Mouse (Mus musculus) stomach, embryonic 14.5 days (tissue): ENCODE results near the gene Zmiz1. TPM values are rescaled to one million over a fixed set of nuclear protein-coding genes. Genes with fewer than 3 reads are reported as not detected.

ENCODE experiments used
- ATAC-seq: fragments of 200-750 bp; cut with Nextera tagmentation; 2 replicates; pipeline ENCODE4 v1.8.0; 2017; ENCODE audit warnings: low read depth, moderate TSS enrichment; ENCODE audit not compliant: insufficient number of reproducible peaks, insufficient read depth, low FRiP score
- H3K27ac ChIP-seq: fragments of 300-500 bp; sonication (generic); 2 replicates; pipeline ENCODE4 v1.5.1; 2014; ENCODE audit warnings: mild to moderate bottlenecking, low read length, moderate library complexity, mixed read lengths
- H3K27me3 ChIP-seq: fragments of 300-500 bp; sonication (generic); 2 replicates; pipeline ENCODE4 v1.6.1; 2014; ENCODE audit warnings: low read length, control low read depth, mixed read lengths; ENCODE audit not compliant: control insufficient read depth, insufficient read depth
- H3K36me3 ChIP-seq: fragments of 300-500 bp; sonication (generic); 2 replicates; pipeline ENCODE4 v1.6.1; 2014; ENCODE audit warnings: mild to moderate bottlenecking, control low read depth, low read length, moderate library complexity, mixed read lengths; ENCODE audit not compliant: control insufficient read depth, insufficient read depth
- H3K4me1 ChIP-seq: fragments of 300-500 bp; sonication (generic); 2 replicates; pipeline ENCODE4 v1.6.1; 2014; ENCODE audit warnings: low read length, control low read depth, mixed read lengths; ENCODE audit not compliant: control insufficient read depth, insufficient read depth
- H3K4me2 ChIP-seq: fragments of 300-500 bp; sonication (generic); replicated peaks from 2 replicates; pipeline ENCODE4 v1.6.1; 2014; ENCODE audit warnings: low read depth, low read length, control low read depth
- H3K4me3 ChIP-seq: fragments of 300-500 bp; sonication (generic); 2 replicates; pipeline ENCODE4 v1.5.1; 2014; ENCODE audit warnings: low read depth, low read length, control low read depth
- H3K9ac ChIP-seq: fragments of 300-500 bp; sonication (generic); replicated peaks from 2 replicates; pipeline ENCODE4 v1.6.1; 2014; ENCODE audit warnings: low read depth, mild to moderate bottlenecking, control low read depth, low read length, moderate library complexity, mixed read lengths
- H3K9me3 ChIP-seq: fragments of 300-500 bp; sonication (generic); 2 replicates; pipeline ENCODE4 v1.6.1; 2016; ENCODE audit warnings: low read depth, low read length, control low read depth; ENCODE audit not compliant: control insufficient read depth
- WGBS: fragments of 180-500 bp; shearing (Covaris S2); extraction: QIAGEN DNeasy Blood & Tissue Kit; methylation state at CpG from one replicate; pipeline ENCODE4 v1.1.7; 2014; 5-methylcytosine and 5-hydroxymethylcytosine counted together
- polyA plus RNA-seq: library from polyadenylated mRNA; unstranded; fragments of >200 nt; fragmentation: Nextera tagmentation; extraction: Ambion mirVana; gene quantifications from 2 replicates; pipeline ENCODE4 v1.2.1, GENCODE M21; 2014

Gene Zmiz1
- polyA plus RNA-seq, 1 experiment from 2014 or later, result 45.3 TPM

DNA sequence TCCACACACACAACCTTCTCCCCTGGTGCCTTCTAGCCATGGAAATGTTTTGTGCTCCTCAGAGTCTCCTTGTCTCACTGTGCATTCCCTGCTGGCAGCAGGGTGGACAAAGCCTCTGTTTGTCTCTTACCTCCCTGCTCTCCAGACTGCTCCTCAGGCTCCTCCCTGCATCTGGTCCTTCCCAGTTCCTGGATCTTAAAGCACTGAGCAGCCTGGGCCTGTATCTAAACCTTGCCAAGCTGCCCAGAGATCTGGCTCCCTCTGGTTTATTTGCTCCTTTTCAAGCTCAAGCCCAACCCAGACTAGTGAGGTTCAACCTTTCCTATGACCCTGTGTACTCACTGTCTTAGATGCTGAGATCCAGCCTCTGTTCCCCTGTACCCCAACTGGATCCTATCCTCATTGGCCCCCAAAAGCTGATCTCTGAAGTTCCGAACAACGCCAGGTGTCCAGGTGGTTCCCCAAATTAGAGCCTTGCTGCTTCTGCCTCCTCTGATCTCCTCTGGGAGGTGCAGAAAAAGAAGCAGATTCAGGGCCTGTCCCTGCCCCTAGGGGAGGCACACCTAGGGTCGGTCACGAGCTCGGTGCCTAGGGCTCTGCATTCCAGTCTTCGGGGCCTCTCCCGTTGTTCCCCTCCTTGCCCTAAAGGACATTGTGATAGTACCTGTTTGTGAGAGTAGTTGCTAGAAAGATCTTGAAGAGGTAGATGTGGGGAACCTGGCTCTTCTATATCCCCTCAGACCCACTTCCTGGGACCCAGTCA is 171.8 kb downstream of the Zmiz1 start:
- Histone ChIP-seq H3K36me3 (peaks cover 6% of the 10 kb centered on the region), H3K9ac (no peak overlapping the region), H3K4me1 (peaks cover 22% of the 10 kb centered on the region), H3K4me3 (no peak overlapping the region), H3K4me2 (no peak overlapping the region), H3K27ac (no peak overlapping the region), H3K9me3 (no peaks in the 10 kb centered on the region), H3K27me3 (no peaks in the 10 kb centered on the region)
- ATAC-seq, result no peak
- 88% methylated on average over 7 of the region's 7 CpGs for WGBS

- no peak overlapping the region for H3K27ac ChIP-seq
- ATAC-seq, result no peak
- 81% methylated on average over 6 of the region's 6 CpGs for WGBS
These were observed 172.5 kb downstream of the Zmiz1 start for GRCm38 (mm10) chr14:25631481-25631880.

GRCm38 (mm10) chr14:25633539-25634300 is 174.7 kb downstream of the Zmiz1 start:
- Histone ChIP-seq H3K9ac (no peak overlapping the region), H3K4me2 (no peak overlapping the region), H3K9me3 (no peaks in the 10 kb centered on the region), H3K4me3 (no peak overlapping the region), H3K27me3 (no peaks in the 10 kb centered on the region), H3K27ac (peak overlapping the region; percentile 15; the same call in 1 of the 2 replicates), H3K36me3 (peaks cover 29% of the 10 kb centered on the region), H3K4me1 (peaks cover 10% of the 10 kb centered on the region)
- 74% methylated on average over 14 of the region's 14 CpGs for WGBS
- ATAC-seq, result no peak

More at GRCm38 (mm10) chr14:25631481-25631880, 172.5 kb downstream of the Zmiz1 start:
- H3K9me3 ChIP-seq, result no peaks in the 10 kb centered on the region
- peaks cover 12% of the 10 kb centered on the region for H3K36me3 ChIP-seq
- no peaks in the 10 kb centered on the region for H3K27me3 ChIP-seq
- H3K4me1 ChIP-seq, result peaks cover 16% of the 10 kb centered on the region
- no peak overlapping the region for H3K9ac ChIP-seq
- no peak overlapping the region for H3K4me2 ChIP-seq
- no peak overlapping the region for H3K4me3 ChIP-seq

DNA sequence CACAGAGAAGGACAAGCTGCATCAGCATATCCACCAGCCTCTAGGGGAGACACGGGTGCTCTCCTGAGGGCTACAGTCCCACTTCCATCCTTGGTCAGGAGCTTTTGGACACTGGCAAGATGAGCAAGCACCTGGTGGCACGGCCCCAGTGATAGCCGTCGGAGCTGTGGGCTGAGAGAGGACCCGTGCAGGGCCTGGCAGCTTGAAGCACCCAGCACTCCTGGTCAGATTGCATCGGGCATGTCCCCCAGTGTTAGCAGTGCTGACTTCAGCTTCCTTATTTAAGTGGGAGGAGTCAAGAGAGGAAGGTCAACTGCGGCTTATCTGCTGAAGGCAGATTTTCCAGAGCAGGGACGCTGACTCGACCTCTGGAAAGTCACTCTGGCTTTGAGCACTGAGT is 175.3 kb downstream of the Zmiz1 start:
- Histone ChIP-seq H3K36me3 (peaks cover 26% of the 10 kb centered on the region), H3K4me3 (no peak overlapping the region), H3K9ac (no peak overlapping the region), H3K27me3 (no peaks in the 10 kb centered on the region), H3K9me3 (no peaks in the 10 kb centered on the region), H3K4me1 (peaks cover 7% of the 10 kb centered on the region; the same call in 1 of the 2 replicates), H3K27ac (peak overlapping the region; percentile 15; the same call in 1 of the 2 replicates), H3K4me2 (no peak overlapping the region)
- 49% methylated on average over 9 of the region's 9 CpGs for WGBS
- no peak for ATAC-seq

- Histone ChIP-seq H3K4me3 (no peak overlapping the region), H3K27ac (no peak overlapping the region), H3K9ac (no peak overlapping the region), H3K36me3 (peaks cover 28% of the 10 kb centered on the region), H3K9me3 (no peaks in the 10 kb centered on the region), H3K4me1 (peaks cover 7% of the 10 kb centered on the region; the same call in 1 of the 2 replicates), H3K27me3 (no peaks in the 10 kb centered on the region), H3K4me2 (no peak overlapping the region)
- no peak for ATAC-seq
- WGBS, result 75% methylated on average over 12 of the region's 12 CpGs
These were observed 176.8 kb downstream of the Zmiz1 start for GRCm38 (mm10) chr14:25635746-25636145.

- Histone ChIP-seq H3K9ac (no peak overlapping the region), H3K4me3 (no peak overlapping the region), H3K9me3 (no peaks in the 10 kb centered on the region), H3K36me3 (peaks cover 28% of the 10 kb centered on the region), H3K27me3 (no peaks in the 10 kb centered on the region), H3K4me1 (peaks cover 7% of the 10 kb centered on the region; the same call in 1 of the 2 replicates), H3K27ac (no peak overlapping the region), H3K4me2 (no peak overlapping the region)
- WGBS, result 60% methylated on average over 7 of the region's 7 CpGs
- ATAC-seq, result no peak
These were observed 177.3 kb downstream of the Zmiz1 start for GRCm38 (mm10) chr14:25636297-25636696.

GRCm38 (mm10) chr14:25639120-25639758 is 180.3 kb downstream of the Zmiz1 start:
- no peak overlapping the region for H3K9ac ChIP-seq
- peaks cover 40% of the 10 kb centered on the region for H3K36me3 ChIP-seq
- H3K4me3 ChIP-seq, result no peak overlapping the region
- no peaks in the 10 kb centered on the region for H3K9me3 ChIP-seq
- no peak overlapping the region for H3K4me2 ChIP-seq
- H3K27me3 ChIP-seq, result no peaks in the 10 kb centered on the region
- H3K4me1 ChIP-seq, result peaks cover 2% of the 10 kb centered on the region; the same call in 1 of the 2 replicates
- WGBS, result 79% methylated on average over 11 of the region's 11 CpGs
- ATAC-seq, result no peak
- no peak overlapping the region for H3K27ac ChIP-seq

DNA sequence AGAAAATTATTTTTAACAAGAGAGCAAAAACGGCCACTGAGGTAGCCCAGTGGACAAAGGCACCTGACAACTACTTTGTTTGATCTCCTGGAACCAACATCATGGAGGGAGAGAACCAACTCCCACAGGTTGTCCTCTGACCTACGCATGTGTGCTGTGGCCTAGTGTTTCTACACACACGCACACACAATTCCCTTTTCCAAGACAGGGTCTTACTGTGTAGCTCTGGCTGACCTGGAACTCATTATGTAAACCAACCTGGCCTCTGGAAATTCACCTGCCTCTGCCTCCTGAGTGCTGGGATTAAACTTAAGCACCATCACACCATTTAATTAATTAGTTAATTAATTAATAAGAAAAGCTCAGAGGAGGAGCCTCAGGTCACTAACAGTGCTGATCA is 181.0 kb downstream of the Zmiz1 start:
- H3K36me3 ChIP-seq, result peaks cover 46% of the 10 kb centered on the region
- ATAC-seq, result no peak
- WGBS, result 81% methylated on average over 3 of the region's 3 CpGs
- H3K4me1 ChIP-seq, result no peaks in the 10 kb centered on the region; the same call in 1 of the 2 replicates
- no peak overlapping the region for H3K9ac ChIP-seq
- H3K9me3 ChIP-seq, result no peaks in the 10 kb centered on the region
- no peaks in the 10 kb centered on the region for H3K27me3 ChIP-seq
- H3K27ac ChIP-seq, result no peak overlapping the region
- no peak overlapping the region for H3K4me2 ChIP-seq
- no peak overlapping the region for H3K4me3 ChIP-seq
